Mouse (Mus musculus) midbrain, embryonic 13.5 days (tissue): ENCODE measurements around the gene Ahnak2. TPM values are rescaled to one million over a fixed set of nuclear protein-coding genes. Genes with fewer than 3 reads are reported as not detected.

Source experiments
- ATAC-seq: fragments of 200-750 bp; cut with Nextera tagmentation; 2 replicates; pipeline ENCODE4 v1.8.0; 2017; ENCODE audit warnings: mild to moderate bottlenecking, moderate TSS enrichment, moderate library complexity
- H3K27ac ChIP-seq: fragments of 300-500 bp; sonication (generic); 2 replicates; pipeline ENCODE4 v1.5.1; 2015; ENCODE audit warnings: inconsistent platforms, mild to moderate bottlenecking, moderate library complexity
- H3K27me3 ChIP-seq: fragments of 300-500 bp; sonication (generic); 2 replicates; pipeline ENCODE4 v1.6.1; 2015; ENCODE audit warnings: mild to moderate bottlenecking, inconsistent platforms
- H3K36me3 ChIP-seq: fragments of 300-500 bp; sonication (generic); 2 replicates; pipeline ENCODE4 v1.6.1; 2015; ENCODE audit warnings: mild to moderate bottlenecking, inconsistent platforms
- H3K4me1 ChIP-seq: fragments of 300-500 bp; sonication (generic); replicated peaks from 2 replicates; pipeline ENCODE4 v1.6.1; 2015; ENCODE audit warnings: inconsistent platforms
- H3K4me2 ChIP-seq: fragments of 300-500 bp; sonication (generic); replicated peaks from 2 replicates; pipeline ENCODE4 v1.6.1; 2015; ENCODE audit warnings: moderate library complexity, mild to moderate bottlenecking, inconsistent platforms
- H3K4me3 ChIP-seq: fragments of 300-500 bp; sonication (generic); replicated peaks from 2 replicates; pipeline ENCODE4 v1.5.1; 2015; ENCODE audit warnings: mild to moderate bottlenecking, inconsistent platforms
- H3K9ac ChIP-seq: fragments of 300-500 bp; sonication (generic); replicated peaks from 2 replicates; pipeline ENCODE4 v1.6.1; 2015; ENCODE audit warnings: mild to moderate bottlenecking, inconsistent platforms
- H3K9me3 ChIP-seq: fragments of 300-500 bp; sonication (generic); 2 replicates; pipeline ENCODE4 v1.6.1; 2016; ENCODE audit warnings: mild to moderate bottlenecking, inconsistent platforms
- WGBS: fragments of 180-500 bp; shearing (Covaris S2); methylation state at CpG from one replicate; pipeline ENCODE4 v1.1.7; 2015; 5-methylcytosine and 5-hydroxymethylcytosine counted together
- polyA plus RNA-seq: library from polyadenylated mRNA; unstranded; fragments of >200 nt; fragmentation: Nextera tagmentation; extraction: Ambion mirVana; gene quantifications from 2 replicates; pipeline ENCODE4 v1.2.1, GENCODE M21; 2015

The Ahnak2 gene
- polyA plus RNA-seq, 1 experiment from 2014 or later: 0.31 TPM

GRCm38 (mm10) chr12:112763176-112763575 lies 39.3 kb downstream of the Ahnak2 start:
- 81% methylated on average over 4 of the region's 4 CpGs for WGBS
- no peaks in the 10 kb centered on the region for H3K36me3 ChIP-seq
- no peak for ATAC-seq
- no peaks in the 10 kb centered on the region for H3K9me3 ChIP-seq
- no peaks in the 10 kb centered on the region for H3K4me1 ChIP-seq
- H3K4me3 ChIP-seq: no peak overlapping the region
- H3K27ac ChIP-seq: no peak overlapping the region
- no peaks in the 10 kb centered on the region for H3K27me3 ChIP-seq
- no peak overlapping the region for H3K9ac ChIP-seq
- no peak overlapping the region for H3K4me2 ChIP-seq

- H3K27ac ChIP-seq: no peak overlapping the region
- no peak overlapping the region for H3K4me2 ChIP-seq
- no peaks in the 10 kb centered on the region for H3K4me1 ChIP-seq
- H3K9me3 ChIP-seq: no peaks in the 10 kb centered on the region
- ATAC-seq: no peak
- WGBS: 84% methylated on average over 3 of the region's 3 CpGs
- H3K9ac ChIP-seq: no peak overlapping the region
- no peak overlapping the region for H3K4me3 ChIP-seq
- no peaks in the 10 kb centered on the region for H3K27me3 ChIP-seq
- no peaks in the 10 kb centered on the region for H3K36me3 ChIP-seq
Observed at GRCm38 (mm10) chr12:112762018-112762417, 40.4 kb downstream of the Ahnak2 start.

DNA sequence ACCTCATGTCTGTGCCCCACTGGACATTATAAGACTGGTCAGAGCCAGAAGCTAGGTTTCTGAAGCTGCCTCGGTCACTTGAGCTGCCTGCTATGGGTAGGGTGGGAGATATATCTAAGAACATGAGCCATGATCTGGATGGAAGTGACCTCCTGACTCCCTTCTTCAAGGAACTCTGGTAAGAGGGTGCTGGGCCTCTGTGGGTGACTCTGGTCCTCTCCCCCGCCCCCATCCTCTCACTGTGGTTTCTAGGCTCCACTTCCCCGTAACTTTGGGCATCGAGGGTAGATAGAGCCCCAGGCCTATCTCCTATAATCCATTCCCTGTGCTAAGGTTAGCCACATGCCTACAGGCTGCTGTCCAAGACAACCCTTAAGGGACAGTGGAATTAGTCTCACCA lies 41.0 kb downstream of the Ahnak2 start:
- 92% methylated on average over 4 of the region's 4 CpGs for WGBS
- Histone ChIP-seq H3K4me1 (no peaks in the 10 kb centered on the region), H3K9me3 (0 out of 2 replicates have a peak, but pooled peaks cover 3% of the 10 kb centered on the region), H3K4me2 (no peak overlapping the region), H3K36me3 (no peaks in the 10 kb centered on the region), H3K9ac (no peak overlapping the region), H3K27ac (no peak overlapping the region), H3K4me3 (no peak overlapping the region), H3K27me3 (no peaks in the 10 kb centered on the region)
- no peak for ATAC-seq

GRCm38 (mm10) chr12:112760154-112760926 lies 42.1 kb downstream of the Ahnak2 start, which contains the start of gene Pld4:
Gene Pld4 (plus strand): TSS chr12:112760655.
- no peaks in the 10 kb centered on the region for H3K4me1 ChIP-seq
- no peaks in the 10 kb centered on the region for H3K27me3 ChIP-seq
- H3K27ac ChIP-seq: no peak within 1 kb of the TSS
- no peak within 1 kb of the TSS for H3K9ac ChIP-seq
- H3K4me3 ChIP-seq: no peak within 1 kb of the TSS
- 38% methylated on average over 4 of the region's 4 CpGs for WGBS
- H3K4me2 ChIP-seq: no peak within 1 kb of the TSS
- ATAC-seq: no peak
- no peaks in the 10 kb centered on the region for H3K36me3 ChIP-seq
- H3K9me3 ChIP-seq: 0 out of 2 replicates have a peak, but pooled peaks cover 3% of the 10 kb centered on the region

- Histone ChIP-seq H3K4me1 (no peaks in the 10 kb centered on the region), H3K4me3 (no peak overlapping the region), H3K9ac (no peak overlapping the region), H3K36me3 (no peaks in the 10 kb centered on the region), H3K27ac (no peak overlapping the region), H3K27me3 (no peaks in the 10 kb centered on the region), H3K9me3 (0 out of 2 replicates have a peak, but pooled peaks cover 3% of the 10 kb centered on the region), H3K4me2 (no peak overlapping the region)
- WGBS: 78% methylated on average over 3 of the region's 3 CpGs
- ATAC-seq: no peak
Observed at GRCm38 (mm10) chr12:112759471-112759870, 43.0 kb downstream of the Ahnak2 start.

DNA sequence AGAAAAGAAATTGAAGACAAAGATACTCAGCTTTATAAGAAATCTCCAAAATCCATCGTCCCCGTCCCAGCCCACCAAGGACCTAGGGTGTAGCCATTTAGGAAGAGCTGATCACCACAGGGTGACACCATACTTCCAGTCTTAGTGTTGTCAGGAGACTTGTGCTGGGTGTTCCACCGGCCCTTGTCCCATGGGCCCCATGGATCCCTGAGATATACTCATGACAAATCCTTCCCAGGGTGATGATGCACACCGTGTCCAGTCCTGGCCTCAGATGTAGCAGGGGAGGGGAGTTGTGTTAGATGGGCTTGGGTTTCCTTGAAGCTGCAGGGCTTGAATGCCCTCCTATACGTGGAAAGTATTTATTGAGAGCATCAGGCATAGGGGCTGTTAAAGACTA lies 44.6 kb downstream of the Ahnak2 start:
- Histone ChIP-seq H3K9ac (no peak overlapping the region), H3K27ac (no peak overlapping the region), H3K4me1 (no peaks in the 10 kb centered on the region), H3K4me3 (no peak overlapping the region), H3K36me3 (no peaks in the 10 kb centered on the region), H3K27me3 (no peaks in the 10 kb centered on the region), H3K4me2 (no peak overlapping the region), H3K9me3 (0 out of 2 replicates have a peak, but pooled peaks cover 3% of the 10 kb centered on the region)
- no peak for ATAC-seq
- 88% methylated on average over 5 of the region's 5 CpGs for WGBS

- no peak for ATAC-seq
- Histone ChIP-seq H3K4me1 (0 out of 2 replicates have a peak, but pooled peaks cover 5% of the 10 kb centered on the region), H3K27ac (no peak overlapping the region), H3K36me3 (no peaks in the 10 kb centered on the region), H3K4me3 (no peak overlapping the region), H3K4me2 (no peak overlapping the region), H3K9me3 (0 out of 2 replicates have a peak, but pooled peaks cover 3% of the 10 kb centered on the region), H3K27me3 (no peaks in the 10 kb centered on the region; the same call in 1 of the 2 replicates), H3K9ac (no peak overlapping the region)
- WGBS: 83% methylated on average over 4 of the region's 4 CpGs
Observed at GRCm38 (mm10) chr12:112755900-112756299, 46.6 kb downstream of the Ahnak2 start.

- Histone ChIP-seq H3K9me3 (0 out of 2 replicates have a peak, but pooled peaks cover 3% of the 10 kb centered on the region), H3K9ac (no peak overlapping the region), H3K4me2 (no peak overlapping the region), H3K4me1 (peaks cover 19% of the 10 kb centered on the region), H3K27ac (no peak overlapping the region), H3K36me3 (no peaks in the 10 kb centered on the region), H3K4me3 (no peak overlapping the region), H3K27me3 (no peaks in the 10 kb centered on the region; the same call in 1 of the 2 replicates)
- no peak for ATAC-seq
- 66% methylated on average over 2 of the region's 2 CpGs for WGBS
Observed at GRCm38 (mm10) chr12:112752399-112752798, 50.1 kb downstream of the Ahnak2 start.

GRCm38 (mm10) chr12:112750976-112751375 lies 51.5 kb downstream of the Ahnak2 start:
- H3K27ac ChIP-seq: no peak overlapping the region
- peak overlapping the region; percentile 32; the same call in 1 of the 2 replicates for H3K9ac ChIP-seq
- H3K9me3 ChIP-seq: no peaks in the 10 kb centered on the region
- H3K4me2 ChIP-seq: no peak overlapping the region
- H3K4me3 ChIP-seq: no peak overlapping the region
- no peaks in the 10 kb centered on the region for H3K36me3 ChIP-seq
- no peak for ATAC-seq
- H3K4me1 ChIP-seq: peaks cover 26% of the 10 kb centered on the region
- 87% methylated on average over 12 of the region's 12 CpGs for WGBS
- H3K27me3 ChIP-seq: no peaks in the 10 kb centered on the region; the same call in 1 of the 2 replicates

- 74% methylated on average over 8 of the region's 8 CpGs for WGBS
- peak overlapping the region; percentile 95 for H3K27ac ChIP-seq
- no peaks in the 10 kb centered on the region for H3K9me3 ChIP-seq
- H3K4me3 ChIP-seq: no peak overlapping the region
- H3K27me3 ChIP-seq: no peaks in the 10 kb centered on the region; the same call in 1 of the 2 replicates
- H3K4me2 ChIP-seq: peak overlapping the region; percentile 21
- peak; percentile 24; the same call in 1 of the 2 replicates for ATAC-seq
- peak overlapping the region; percentile 56 for H3K9ac ChIP-seq
- H3K36me3 ChIP-seq: peaks cover 23% of the 10 kb centered on the region
- peaks cover 32% of the 10 kb centered on the region for H3K4me1 ChIP-seq
Observed at GRCm38 (mm10) chr12:112747606-112747970, 54.9 kb downstream of the Ahnak2 start.

DNA sequence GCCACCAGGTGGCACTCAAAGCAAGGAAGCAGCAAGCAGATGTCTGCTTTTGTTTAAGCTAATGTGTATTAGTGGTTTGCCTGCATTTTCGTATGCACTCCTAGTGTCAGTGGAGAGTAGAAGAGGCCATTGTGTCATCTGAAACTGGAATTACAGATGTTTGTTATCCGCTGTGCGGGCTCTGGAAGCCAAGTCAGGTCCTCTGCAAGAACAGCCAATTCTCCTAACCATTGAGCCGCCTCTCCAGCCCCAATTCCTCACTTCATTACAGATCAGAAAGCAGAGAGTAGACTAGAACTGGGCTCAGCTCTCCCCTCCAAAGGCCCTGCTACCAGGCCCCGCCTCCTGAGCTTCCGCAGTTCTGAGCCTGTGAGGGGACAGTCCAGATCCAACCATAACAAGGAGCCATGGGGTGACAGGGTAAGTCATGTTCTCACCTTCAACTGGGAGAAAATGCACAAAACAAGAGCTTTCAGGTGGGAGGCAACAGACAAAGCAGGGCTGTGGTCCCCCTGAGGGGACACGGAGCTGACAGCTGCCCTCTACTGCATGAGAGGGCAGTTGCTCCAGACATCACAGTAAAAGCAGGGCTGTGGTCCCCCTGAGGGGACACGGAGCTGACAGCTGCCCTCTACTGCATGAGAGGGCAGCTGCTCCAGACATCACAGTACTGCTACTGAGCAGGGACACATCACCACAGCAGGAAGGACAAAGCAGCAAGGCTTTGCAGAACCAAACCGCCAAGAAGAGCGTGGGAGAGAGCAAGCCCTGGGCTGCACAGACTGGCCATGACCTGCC lies 55.5 kb downstream of the Ahnak2 start:
- Histone ChIP-seq H3K27me3 (no peaks in the 10 kb centered on the region; the same call in 1 of the 2 replicates), H3K36me3 (peaks cover 23% of the 10 kb centered on the region), H3K4me1 (peaks cover 32% of the 10 kb centered on the region), H3K27ac (peak overlapping the region; percentile 95), H3K9ac (peak overlapping the region; percentile 56), H3K4me3 (no peak overlapping the region), H3K9me3 (no peaks in the 10 kb centered on the region), H3K4me2 (peak overlapping the region; percentile 21)
- ATAC-seq: peak; percentile 72
- 17% methylated on average over 10 of the region's 10 CpGs for WGBS

GRCm38 (mm10) chr12:112746461-112746807 lies 56.0 kb downstream of the Ahnak2 start:
- Histone ChIP-seq H3K9me3 (no peaks in the 10 kb centered on the region), H3K36me3 (peaks cover 23% of the 10 kb centered on the region), H3K4me2 (no peak overlapping the region), H3K4me1 (peaks cover 32% of the 10 kb centered on the region), H3K27me3 (no peaks in the 10 kb centered on the region; the same call in 1 of the 2 replicates), H3K9ac (no peak overlapping the region), H3K4me3 (no peak overlapping the region), H3K27ac (peak overlapping the region; percentile 95)
- peak; percentile 5 for ATAC-seq
- 88% methylated on average over 4 of the region's 4 CpGs for WGBS
